Mouse (Mus musculus) CD4-positive helper T cell, adult 2 months (primary cell): ENCODE results near the gene Ttc25.
"Not testable (repeated sequence)": the region's sequence is repeated elsewhere in the genome, so short reads cannot be mapped to it uniquely, and the experiment has no call there.

Source experiments
- DNase-seq: peaks from one replicate; pipeline ENCODE4 v3.0.0-alpha.2; 2012; ENCODE audit warnings: low read depth, missing footprints, low spot score

Gene Ttc25

GRCm38 (mm10) chr11:100570430-100571201 lies 25.2 kb downstream of the Ttc25 start:
- peak; percentile 75 for DNase-seq

GRCm38 (mm10) chr11:100571202-100571567 lies 25.8 kb downstream of the Ttc25 start:
- peak; percentile 44 for DNase-seq

- peak; percentile 77 for DNase-seq
These were observed 28.8 kb downstream of the Ttc25 start for GRCm38 (mm10) chr11:100574188-100574587.

DNA sequence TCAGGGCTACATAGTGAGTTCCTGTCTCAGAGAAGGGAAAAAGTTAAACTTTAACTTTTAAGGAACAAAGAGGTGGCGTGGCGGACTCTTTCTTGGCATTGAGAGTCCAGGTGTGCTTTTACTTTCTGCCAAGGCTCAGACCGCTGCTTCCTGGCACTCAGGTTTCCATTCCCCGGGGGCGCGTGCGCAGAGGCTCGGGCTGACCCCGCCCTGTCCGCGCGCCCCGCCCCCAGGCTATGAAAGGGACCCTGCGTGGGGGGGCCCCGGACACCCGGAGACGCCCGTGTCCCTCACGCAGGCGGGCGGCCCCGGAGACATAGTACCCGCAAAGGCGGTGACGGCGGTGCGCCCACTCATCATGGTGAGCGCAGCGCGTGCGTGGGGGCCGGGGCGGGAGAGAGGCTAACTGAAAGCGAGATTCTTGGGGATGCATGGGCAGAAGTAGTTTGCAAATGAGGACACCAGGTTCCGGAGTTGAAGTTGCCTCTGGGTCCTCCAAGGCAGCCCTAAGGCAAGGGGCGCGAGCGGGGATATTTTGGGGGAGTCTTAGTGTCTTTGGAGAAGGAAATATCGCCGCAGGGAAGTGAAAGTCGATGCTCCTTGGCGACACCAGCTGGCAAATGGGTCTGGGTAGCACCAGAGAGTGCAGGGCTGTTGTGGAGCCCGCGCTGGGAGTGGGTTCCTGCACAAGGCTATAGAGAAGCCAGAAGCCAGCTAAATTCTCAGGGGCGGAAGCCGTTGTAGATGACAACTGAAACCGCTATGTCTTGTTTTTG lies 29.5 kb downstream of the Ttc25 start, which contains the start of gene Cnp:
TSS of gene Cnp (plus strand) at position 197 of the 776 bp plus-strand sequence.
- DNase-seq = peak; percentile 87

- DNase-seq = no peak
These were observed 30.1 kb downstream of the Ttc25 start for GRCm38 (mm10) chr11:100575484-100575855.

DNA sequence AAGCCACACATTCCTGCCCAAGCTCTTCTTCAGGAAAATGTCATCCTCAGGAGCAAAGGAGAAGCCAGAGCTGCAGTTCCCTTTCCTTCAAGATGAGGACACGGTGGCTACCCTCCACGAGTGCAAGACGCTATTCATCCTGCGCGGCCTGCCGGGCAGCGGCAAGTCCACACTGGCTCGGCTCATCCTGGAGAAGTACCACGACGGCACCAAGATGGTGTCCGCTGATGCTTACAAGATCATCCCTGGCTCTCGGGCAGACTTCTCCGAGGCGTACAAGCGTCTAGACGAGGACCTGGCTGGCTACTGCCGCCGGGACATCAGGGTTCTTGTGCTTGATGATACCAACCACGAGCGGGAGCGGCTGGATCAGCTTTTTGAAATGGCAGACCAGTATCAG lies 30.8 kb downstream of the Ttc25 start:
- DNase-seq = no peak

DNA sequence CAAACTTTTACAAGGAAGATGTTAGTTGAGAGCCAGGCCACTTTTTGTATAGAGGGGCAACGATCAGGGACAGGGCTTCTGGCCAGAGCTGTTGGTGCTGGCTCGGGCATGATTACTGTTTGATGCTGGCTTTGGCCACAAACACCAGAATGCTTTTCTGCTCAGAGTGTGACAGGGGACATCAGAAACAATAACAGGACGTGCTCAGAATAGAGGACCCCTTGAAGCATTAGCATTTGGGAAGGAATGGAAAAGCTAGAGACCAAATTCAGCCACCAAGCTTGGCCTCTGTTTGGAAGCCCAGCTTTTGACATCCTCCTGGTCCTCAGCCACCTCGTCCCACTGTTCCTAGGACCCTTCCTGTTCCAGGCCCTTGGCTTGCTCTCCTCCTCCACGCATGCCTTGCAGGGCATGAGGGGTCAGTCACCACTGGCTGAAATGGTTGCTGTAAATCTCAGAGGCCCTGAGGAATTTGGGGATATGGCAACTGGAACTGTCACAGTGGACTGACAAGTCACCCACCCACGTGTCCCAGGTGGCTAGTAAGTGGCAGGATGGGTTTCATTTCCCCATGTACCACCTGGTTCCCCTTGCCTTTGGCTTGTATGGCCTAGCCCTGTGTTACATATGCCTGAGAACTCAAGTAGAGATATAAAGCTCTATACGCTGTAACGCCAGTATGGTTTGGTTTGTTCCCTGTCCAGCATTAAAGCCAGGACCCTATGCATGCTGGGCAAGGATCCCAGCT lies 32.6 kb downstream of the Ttc25 start:
- DNase-seq = no peak

GRCm38 (mm10) chr11:100579116-100579799 lies 33.9 kb downstream of the Ttc25 start:
- no peak for DNase-seq

DNA sequence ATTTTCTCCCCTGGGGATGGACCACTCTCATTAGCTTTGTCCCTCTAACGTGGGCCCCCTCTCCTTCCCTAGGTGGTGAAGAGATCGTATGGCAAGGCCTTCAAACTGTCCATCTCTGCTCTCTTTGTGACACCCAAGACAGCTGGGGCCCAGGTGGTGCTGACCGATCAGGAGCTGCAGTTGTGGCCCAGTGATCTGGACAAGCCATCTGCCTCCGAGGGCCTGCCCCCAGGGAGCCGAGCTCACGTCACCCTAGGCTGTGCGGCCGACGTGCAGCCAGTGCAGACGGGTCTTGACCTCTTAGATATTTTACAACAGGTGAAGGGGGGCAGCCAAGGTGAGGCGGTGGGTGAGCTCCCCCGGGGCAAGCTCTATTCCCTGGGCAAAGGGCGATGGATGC lies 34.9 kb downstream of the Ttc25 start:
- no peak for DNase-seq

GRCm38 (mm10) chr11:100581756-100582155 lies 36.3 kb downstream of the Ttc25 start:
- DNase-seq = no peak

DNA sequence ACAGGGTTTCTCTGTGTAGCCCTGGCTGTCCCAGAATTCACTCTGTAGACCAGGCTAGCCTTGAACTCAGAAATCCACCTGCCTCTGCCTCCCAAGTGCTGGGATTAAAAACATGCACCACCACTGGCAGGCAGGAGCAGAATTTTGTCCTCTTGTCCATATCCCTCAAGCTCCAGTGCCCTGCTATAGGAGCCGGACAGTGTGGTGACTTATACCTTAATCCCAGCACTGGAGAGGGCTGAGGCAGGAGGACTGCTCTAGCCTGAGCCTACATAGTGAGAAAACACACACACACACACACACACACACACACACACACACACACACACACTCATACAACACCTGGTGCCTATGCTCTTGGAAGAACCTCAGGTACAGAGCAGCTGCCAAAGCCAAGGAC lies 37.0 kb downstream of the Ttc25 start:
- DNase-seq = not testable (repeated sequence)

DNA sequence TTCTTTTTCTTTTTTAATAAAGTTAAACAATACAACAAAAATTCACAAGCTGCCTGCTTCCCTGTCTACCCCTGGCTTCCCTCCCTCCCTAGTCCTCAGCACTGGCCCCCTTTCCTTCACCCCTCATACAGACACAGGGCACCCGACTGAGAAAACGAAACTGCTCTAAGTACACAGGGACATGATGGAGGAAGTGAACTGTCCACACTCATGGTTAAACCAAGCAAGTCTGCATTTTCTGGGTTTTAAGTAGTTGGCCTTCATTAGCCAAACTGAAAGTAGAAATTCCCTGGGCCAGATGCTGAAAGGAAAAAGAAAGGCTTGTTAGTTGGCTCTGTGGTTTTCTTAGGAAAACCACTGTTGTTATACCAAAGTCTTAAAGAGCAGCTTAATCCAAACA lies 37.4 kb downstream of the Ttc25 start:
- DNase-seq = no peak

DNA sequence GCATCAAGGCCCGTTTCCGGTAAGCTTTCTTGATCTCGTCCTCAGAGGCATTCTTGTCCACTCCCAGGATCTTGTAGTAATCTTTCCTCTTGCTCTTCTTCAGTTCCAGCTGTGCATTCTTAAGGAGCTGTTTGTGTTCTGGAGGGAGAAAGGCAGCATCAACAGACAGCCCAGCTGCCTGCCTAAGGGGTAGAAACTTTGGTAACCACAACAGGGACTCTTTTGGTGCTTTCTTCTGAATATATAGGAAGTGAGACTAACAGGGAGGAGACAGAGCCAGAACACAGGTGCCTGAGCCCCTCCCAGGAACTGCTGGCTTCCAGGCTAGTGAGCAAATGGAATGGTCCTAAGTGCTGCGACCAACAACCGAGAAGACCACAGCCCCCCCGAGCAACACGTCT lies 39.2 kb downstream of the Ttc25 start:
- DNase-seq = peak; percentile 43

DNA sequence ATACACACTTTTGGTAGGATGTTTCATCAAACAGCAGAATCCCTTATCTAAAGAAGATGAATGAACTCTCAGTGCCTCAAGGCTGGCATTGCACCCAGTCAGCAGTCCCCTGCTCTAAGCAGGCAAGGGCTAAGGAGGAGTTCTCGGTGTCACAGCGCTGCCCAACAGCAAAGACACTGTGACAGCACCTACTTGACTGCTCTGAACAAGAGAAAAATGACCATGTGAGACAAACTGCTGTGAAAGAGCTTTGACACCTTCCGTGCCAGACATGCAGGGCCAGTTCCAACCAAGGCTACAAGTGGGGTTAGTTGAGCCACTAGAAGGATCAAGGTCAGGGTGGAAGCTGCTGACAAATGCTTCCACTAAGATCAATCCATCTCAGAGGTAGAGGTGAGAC lies 39.7 kb downstream of the Ttc25 start:
- DNase-seq = no peak

- peak; percentile 62 for DNase-seq
These were observed 43.1 kb downstream of the Ttc25 start for GRCm38 (mm10) chr11:100588462-100588861.

DNA sequence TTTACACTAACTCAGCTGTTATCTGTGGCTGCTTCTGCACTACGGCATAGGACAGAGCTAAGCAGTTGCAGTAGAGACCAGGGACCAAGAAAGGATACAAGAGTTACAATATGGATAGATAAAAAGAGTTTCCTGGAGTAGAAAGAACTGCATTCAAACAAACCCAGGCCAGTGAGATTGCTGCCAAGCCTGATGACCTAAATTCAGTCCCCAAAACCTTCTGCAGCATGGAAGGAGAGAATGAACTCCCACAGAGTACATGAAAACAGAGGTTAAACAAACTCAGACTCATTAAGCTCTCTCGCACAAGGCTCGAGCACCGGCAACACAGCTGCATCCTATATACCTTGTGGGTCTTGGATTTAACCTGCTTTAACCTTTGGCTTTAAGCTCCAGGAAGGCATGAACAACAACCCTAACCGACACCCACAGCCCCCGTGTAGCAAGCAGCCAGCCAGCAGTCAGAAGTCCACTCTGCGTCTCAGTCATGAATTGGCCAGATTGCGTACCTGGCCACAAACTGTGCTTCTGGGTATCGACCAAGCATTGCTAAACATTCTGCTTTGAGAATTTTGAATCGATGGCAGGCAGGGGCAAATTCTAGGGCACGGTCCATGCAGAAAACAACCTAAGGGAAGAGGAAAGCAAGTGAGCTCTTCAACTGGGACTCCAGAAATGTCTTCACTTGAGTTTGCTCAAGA lies 47.1 kb downstream of the Ttc25 start:
- no peak for DNase-seq

DNA sequence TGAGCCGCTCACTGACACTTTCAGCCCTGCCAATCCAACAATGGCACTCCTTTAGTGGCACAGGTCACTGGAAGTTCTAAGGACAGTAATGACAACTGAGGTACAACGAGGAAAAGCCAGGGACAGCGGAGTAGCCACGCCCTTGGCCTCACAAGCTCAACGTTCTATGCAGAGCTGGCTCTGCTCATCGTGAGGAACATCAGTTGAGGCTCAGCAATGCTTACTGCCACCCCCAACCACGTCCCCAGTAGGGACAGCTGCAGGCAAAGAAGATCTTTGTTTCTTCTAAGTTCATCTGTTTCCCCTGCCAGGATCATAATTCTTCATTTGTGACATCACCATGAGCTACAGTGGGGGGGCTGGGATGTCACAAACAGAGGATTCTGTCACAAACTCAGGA lies 49.2 kb downstream of the Ttc25 start:
- no peak for DNase-seq

- DNase-seq = no peak
These were observed 50.1 kb downstream of the Ttc25 start for GRCm38 (mm10) chr11:100595533-100595932.

GRCm38 (mm10) chr11:100598074-100598473 lies 52.7 kb downstream of the Ttc25 start:
- DNase-seq = no peak

DNA sequence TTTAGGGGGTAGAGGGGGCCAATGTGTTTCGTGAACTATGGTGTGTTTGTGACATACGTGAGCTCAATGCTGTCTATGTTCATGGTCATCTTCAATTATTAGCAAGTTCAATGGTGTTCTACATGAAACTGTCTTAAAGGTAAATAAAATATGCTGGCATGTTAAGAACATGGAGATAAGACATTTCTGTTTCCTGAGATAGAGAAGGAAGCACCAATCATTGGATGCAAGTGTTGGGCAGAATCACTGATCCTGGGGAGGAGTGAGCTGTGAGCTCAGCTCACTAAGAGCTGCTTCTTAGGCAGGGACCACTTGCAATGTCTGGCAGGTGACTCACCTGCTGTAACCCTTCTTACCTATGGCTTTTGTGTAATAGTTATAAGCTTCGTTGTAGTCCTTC lies 56.0 kb downstream of the Ttc25 start:
- no peak for DNase-seq

- no peak for DNase-seq
These were observed 57.7 kb downstream of the Ttc25 start for GRCm38 (mm10) chr11:100603155-100603554.
